Mouse (Mus musculus): ENCODE measurements at regions not wholly inside any gene's neighbourhood (a gene's known extent, or its start where the extent isn't known, plus 50 kb on each side); places are given as distances from the start of the nearest gene placed in this dataset.
A peak's percentile ranks its signal among the peaks of the same experiment; 100 is the strongest.

GRCm38 (mm10) chr14:59009534-59009933, 133.2 kb downstream of the 1700129C05Rik start:
- no peaks in the 10 kb centered on the region for H3K9me3 ChIP-seq (replicated peaks; ENCODE audit: low read length)
- WGBS, result 93% methylated on average over 3 of the region's 3 CpGs
- TF ChIP-seq CTCF (IDR thresholded peaks at IDR 0.05; ENCODE audit: low read depth), result no peak
- no peaks in the 10 kb centered on the region for H3K36me3 ChIP-seq (ENCODE audit: insufficient read depth, low read length)
- no peak overlapping the region for H3K27ac ChIP-seq
- no peak overlapping the region for H3K9ac ChIP-seq (ENCODE audit: low read depth, low read length)
- no peaks in the 10 kb centered on the region for H3K4me1 ChIP-seq (replicated peaks; ENCODE audit: insufficient read depth, low read length)
- H3K27me3 ChIP-seq (ENCODE audit: insufficient read depth, low read length), result no peaks in the 10 kb centered on the region
- no peak overlapping the region for H3K4me3 ChIP-seq (replicated peaks; ENCODE audit: low read depth, low read length)
- DNase-seq (ENCODE audit: low spot score), result no peak
- H3K4me2 ChIP-seq (ENCODE audit: low read length), result no peak overlapping the region
- no peak for ATAC-seq (replicated peaks; ENCODE audit: low FRiP score, low read depth)

DNA sequence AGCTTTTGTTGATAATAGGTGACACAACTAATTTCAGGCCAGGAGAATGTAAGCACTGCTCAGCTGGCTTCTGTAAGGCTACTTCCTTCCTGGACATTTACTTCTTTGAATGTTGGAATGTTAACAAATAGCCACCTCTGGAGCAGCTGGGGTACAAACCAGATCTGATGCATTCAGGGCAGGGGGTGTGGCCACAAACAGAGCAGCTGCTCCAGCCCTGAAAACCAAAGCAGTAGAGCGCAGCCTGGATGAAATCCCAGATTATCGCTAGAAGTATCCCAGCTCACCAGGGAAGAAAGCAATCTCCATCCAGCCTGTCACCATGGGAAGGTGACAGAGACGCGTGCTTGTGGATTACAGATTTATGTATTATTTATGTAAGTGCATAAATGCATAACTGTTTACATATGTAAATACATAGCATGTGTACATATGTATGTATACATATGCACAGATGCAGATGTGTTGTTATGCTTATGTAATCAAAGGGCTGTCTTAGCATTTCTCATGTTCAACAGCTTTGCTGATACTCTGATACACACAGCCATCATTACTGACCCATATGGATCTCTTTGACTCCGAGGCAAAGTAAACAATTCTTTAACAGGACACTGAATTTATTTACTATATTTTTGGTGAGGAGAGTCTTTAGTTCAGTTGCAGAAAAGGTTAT, 143.5 kb downstream of the 1700129C05Rik start:
- DNase-seq (ENCODE audit: low spot score), result peak; percentile 60
- Histone ChIP-seq H3K4me1 (replicated peaks; ENCODE audit: insufficient read depth, low read length) (no peaks in the 10 kb centered on the region), H3K27me3 (ENCODE audit: insufficient read depth, low read length) (no peaks in the 10 kb centered on the region), H3K4me3 (replicated peaks; ENCODE audit: low read depth, low read length) (no peak overlapping the region), H3K27ac (no peak overlapping the region), H3K4me2 (ENCODE audit: low read length) (no peak overlapping the region), H3K9ac (ENCODE audit: low read depth, low read length) (no peak overlapping the region), H3K36me3 (ENCODE audit: insufficient read depth, low read length) (no peaks in the 10 kb centered on the region), H3K9me3 (replicated peaks; ENCODE audit: low read length) (no peaks in the 10 kb centered on the region)
- ATAC-seq (replicated peaks; ENCODE audit: low FRiP score, low read depth), result no peak
- no peak for TF ChIP-seq CTCF (IDR thresholded peaks at IDR 0.05; ENCODE audit: low read depth)
- WGBS, result 61% methylated on average over 5 of the region's 5 CpGs

DNA sequence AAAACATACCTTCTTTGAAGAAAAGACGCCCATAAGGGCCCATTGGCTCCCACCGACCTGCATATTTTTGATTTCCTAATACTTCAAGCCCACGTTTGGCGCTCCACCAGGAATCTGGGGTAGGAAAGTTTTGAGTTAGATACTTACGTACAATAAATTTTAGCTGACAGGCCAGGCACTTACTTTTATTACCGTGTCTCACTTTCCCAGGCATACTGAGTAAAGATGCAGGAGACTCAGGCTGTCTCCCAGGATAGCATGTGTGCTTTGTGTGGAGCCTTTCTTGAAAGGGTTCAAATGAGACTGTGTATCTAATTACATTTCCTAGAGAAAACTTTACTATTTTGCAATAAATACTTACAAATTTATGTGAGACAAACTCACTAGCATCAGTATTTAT, 147.7 kb downstream of the 1700129C05Rik start:
- no peak for TF ChIP-seq CTCF (IDR thresholded peaks at IDR 0.05; ENCODE audit: low read depth)
- no peaks in the 10 kb centered on the region for H3K4me1 ChIP-seq (replicated peaks; ENCODE audit: insufficient read depth, low read length)
- no peaks in the 10 kb centered on the region for H3K9me3 ChIP-seq (replicated peaks; ENCODE audit: low read length)
- H3K4me2 ChIP-seq (ENCODE audit: low read length), result no peak overlapping the region
- DNase-seq (ENCODE audit: low spot score) (peak; percentile 62), ATAC-seq (replicated peaks; ENCODE audit: low FRiP score, low read depth) (no peak)
- H3K9ac ChIP-seq (ENCODE audit: low read depth, low read length), result no peak overlapping the region
- H3K4me3 ChIP-seq (replicated peaks; ENCODE audit: low read depth, low read length), result no peak overlapping the region
- H3K36me3 ChIP-seq (ENCODE audit: insufficient read depth, low read length), result no peaks in the 10 kb centered on the region
- WGBS, result 35% methylated on average over 6 of the region's 6 CpGs
- H3K27ac ChIP-seq, result no peak overlapping the region
- H3K27me3 ChIP-seq (ENCODE audit: insufficient read depth, low read length), result no peaks in the 10 kb centered on the region

DNA sequence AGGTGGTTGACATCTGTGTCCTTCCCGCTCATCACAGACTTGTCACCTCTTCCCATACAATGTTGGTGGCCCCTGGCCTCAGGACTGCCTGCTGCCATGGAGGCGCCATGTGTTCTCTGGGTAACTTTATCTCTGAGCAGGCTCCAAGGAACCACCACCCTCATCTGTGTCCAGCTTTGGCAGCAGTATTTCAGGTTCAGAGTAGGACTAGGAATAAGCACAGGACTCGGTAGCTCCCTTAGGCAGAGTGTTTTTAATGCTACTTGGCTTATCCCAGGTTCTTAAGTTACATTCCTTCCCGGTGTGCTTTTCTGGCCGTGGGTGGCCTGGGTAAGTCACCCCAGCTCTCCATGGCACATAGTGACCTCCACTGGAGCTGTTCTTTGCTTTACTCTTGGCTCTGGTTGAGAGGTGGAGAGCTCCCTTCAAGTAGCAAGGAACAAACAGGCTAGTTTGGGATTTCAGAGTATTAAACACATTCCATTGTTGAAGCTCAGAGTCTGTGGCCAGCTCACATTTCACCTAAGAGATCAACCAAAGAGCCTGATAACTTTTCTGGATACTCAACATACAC, 153.0 kb downstream of the 1700129C05Rik start:
- Histone ChIP-seq H3K4me3 (replicated peaks; ENCODE audit: low read depth, low read length) (no peak overlapping the region), H3K27me3 (ENCODE audit: insufficient read depth, low read length) (no peaks in the 10 kb centered on the region), H3K4me1 (replicated peaks; ENCODE audit: insufficient read depth, low read length) (no peaks in the 10 kb centered on the region), H3K27ac (no peak overlapping the region), H3K9ac (ENCODE audit: low read depth, low read length) (no peak overlapping the region), H3K9me3 (replicated peaks; ENCODE audit: low read length) (no peaks in the 10 kb centered on the region), H3K36me3 (ENCODE audit: insufficient read depth, low read length) (no peaks in the 10 kb centered on the region), H3K4me2 (ENCODE audit: low read length) (no peak overlapping the region)
- TF ChIP-seq CTCF (IDR thresholded peaks at IDR 0.05; ENCODE audit: low read depth), result no peak
- ATAC-seq (replicated peaks; ENCODE audit: low FRiP score, low read depth), result no peak
- DNase-seq (ENCODE audit: low spot score), result peak; percentile 42
- WGBS, result 52% methylated on average over 5 of the region's 5 CpGs

GRCm38 (mm10) chr14:58987688-58988087, 155.0 kb downstream of the 1700129C05Rik start:
- no peaks in the 10 kb centered on the region for H3K4me1 ChIP-seq (replicated peaks; ENCODE audit: insufficient read depth, low read length)
- no peak for TF ChIP-seq CTCF (IDR thresholded peaks at IDR 0.05; ENCODE audit: low read depth)
- no peak for ATAC-seq (replicated peaks; ENCODE audit: low FRiP score, low read depth)
- H3K9ac ChIP-seq (ENCODE audit: low read depth, low read length), result no peak overlapping the region
- no peaks in the 10 kb centered on the region for H3K27me3 ChIP-seq (ENCODE audit: insufficient read depth, low read length)
- 19% methylated on average over 8 of the region's 8 CpGs for WGBS
- H3K4me3 ChIP-seq (replicated peaks; ENCODE audit: low read depth, low read length), result no peak overlapping the region
- DNase-seq (ENCODE audit: low spot score), result peak; percentile 76
- H3K4me2 ChIP-seq (ENCODE audit: low read length), result no peak overlapping the region
- no peak overlapping the region for H3K27ac ChIP-seq
- H3K9me3 ChIP-seq (replicated peaks; ENCODE audit: low read length), result no peaks in the 10 kb centered on the region
- no peaks in the 10 kb centered on the region for H3K36me3 ChIP-seq (ENCODE audit: insufficient read depth, low read length)

GRCm38 (mm10) chr14:58985838-58986237, 156.9 kb downstream of the 1700129C05Rik start:
- Histone ChIP-seq H3K27me3 (ENCODE audit: insufficient read depth, low read length) (no peaks in the 10 kb centered on the region), H3K9me3 (replicated peaks; ENCODE audit: low read length) (no peaks in the 10 kb centered on the region), H3K27ac (no peak overlapping the region), H3K36me3 (ENCODE audit: insufficient read depth, low read length) (no peaks in the 10 kb centered on the region), H3K4me1 (replicated peaks; ENCODE audit: insufficient read depth, low read length) (no peaks in the 10 kb centered on the region), H3K9ac (ENCODE audit: low read depth, low read length) (no peak overlapping the region), H3K4me2 (ENCODE audit: low read length) (no peak overlapping the region), H3K4me3 (replicated peaks; ENCODE audit: low read depth, low read length) (no peak overlapping the region)
- WGBS, result 62% methylated on average over 5 of the region's 5 CpGs
- ATAC-seq (replicated peaks; ENCODE audit: low FRiP score, low read depth) (no peak), DNase-seq (ENCODE audit: low spot score) (no peak)
- no peak for TF ChIP-seq CTCF (IDR thresholded peaks at IDR 0.05; ENCODE audit: low read depth)

Measured in kidney, postnatal 0 days (tissue).